Mouse (Mus musculus) cerebellum, postnatal 36 days (tissue): Measurements from ENCODE around the gene Rabgap1l.

ENCODE experiments used
- DNase-seq, 2 experiments: peaks; one replicate each; pipeline ENCODE4 v3.0.0; 2021 to 2022; ENCODE audit warnings: mixed read lengths in 2 of 2

The Rabgap1l gene

DNA sequence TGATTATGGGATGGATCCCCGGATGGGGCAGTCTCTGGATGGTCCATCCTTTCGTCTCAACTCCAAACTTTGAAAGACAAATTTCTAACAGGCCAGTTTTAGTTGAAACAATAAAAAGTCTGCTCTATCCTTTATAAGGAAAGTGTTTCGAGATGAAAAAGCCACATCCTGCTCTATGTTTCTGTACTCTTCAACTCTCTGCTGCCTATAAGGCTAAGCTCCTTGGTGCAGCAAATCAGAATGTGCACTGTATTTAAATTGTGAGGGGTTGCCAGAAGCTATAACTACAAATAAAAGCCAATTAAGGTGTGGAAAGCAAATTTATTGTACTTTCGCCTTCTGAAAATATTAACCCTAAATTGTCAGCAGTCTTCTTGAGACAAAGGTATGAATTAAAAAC, 198.9 kb downstream of the Rabgap1l start:
- DNase-seq: no peak

DNA sequence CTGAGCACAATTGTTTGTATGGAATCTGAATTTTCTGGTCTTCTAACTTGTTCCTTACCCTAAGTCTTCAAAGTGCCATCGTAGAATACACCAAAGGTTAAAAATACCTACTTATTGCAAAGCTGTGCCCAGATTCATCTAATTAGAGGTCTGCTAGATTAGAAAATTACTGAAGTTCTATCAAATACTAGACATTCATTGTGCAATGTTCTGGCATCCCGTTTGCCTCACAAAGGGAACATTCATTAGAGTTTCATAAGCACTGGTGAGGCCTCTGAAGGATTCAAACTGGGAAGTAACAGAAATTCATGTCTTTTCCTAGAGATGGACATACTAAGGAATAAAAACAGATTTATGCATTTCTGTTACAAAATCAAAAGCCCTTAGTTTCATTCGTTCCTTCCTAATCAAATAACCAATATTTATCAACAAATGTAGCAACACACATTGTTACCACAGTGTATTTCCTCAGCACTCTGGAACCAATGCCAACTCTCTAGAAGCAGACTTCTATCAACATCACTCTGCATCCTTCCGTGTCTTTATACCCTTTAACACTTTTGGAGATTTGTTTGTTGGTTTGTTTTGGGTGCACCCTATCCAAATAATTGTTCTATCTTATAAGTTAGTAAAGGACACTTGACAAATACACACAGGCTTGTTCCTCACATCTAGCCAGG, 204.0 kb downstream of the Rabgap1l start:
- DNase-seq: no peak

DNA sequence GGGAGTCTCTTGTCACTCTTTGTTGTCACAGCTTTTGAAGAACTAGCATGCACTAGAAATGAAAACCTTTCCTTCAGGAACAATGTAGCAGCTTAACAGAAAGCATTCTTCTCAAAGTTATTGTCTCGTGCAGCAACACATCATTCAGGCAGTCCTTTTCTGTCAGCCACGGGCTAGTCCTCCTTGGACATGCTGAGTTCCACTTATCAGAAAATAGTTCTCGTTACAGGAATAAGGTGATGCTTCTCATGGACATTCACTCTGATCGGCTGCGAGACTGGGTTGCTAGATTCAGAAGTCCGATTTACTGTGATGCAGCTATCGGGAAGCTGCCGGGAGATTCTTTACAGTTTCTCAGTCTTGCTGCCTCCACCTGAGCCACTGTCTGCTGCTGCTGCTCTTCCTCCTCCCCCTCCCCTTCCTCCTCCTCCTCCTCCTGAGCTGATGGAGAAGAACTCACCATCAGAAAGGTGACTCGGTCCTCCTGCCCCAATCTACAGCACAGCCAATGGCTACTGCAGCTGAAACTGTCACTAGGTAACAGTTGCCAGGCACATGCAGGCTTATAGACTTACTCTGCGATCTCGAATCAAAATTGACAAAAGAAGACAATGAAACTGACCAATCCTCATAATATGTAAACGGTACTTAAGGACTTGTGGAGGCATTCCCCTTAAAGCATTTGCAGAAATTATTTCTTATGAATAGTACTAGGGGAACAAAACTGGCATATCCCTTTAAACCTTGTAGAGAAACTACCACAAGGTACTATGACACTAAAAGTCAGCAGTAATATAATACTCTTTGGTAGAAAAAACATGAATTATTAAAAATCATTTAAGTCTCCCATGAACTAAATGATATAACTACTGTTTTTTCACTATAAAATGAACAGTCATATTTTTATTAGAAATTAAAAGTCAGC, 213.4 kb downstream of the Rabgap1l start:
- peak; percentile 7 to 21 for DNase-seq

DNA sequence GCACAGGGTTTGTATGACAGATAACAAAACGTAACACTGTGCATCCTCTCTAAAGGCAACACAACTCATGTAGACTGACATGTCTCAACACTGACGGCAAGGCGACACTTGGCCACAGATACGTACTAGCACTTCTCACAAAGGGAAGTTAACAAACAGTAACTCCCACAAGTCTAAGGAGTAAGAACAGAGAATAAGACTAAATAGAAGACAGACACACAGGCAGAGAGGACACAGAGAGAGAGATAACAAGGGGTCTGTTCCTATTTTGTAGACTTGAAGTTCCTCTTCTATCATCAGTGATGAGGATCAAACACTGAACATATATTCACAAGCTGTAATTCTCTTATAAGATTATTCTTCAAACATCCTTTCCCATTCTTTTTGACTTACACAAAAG, 216.9 kb downstream of the Rabgap1l start:
- no peak for DNase-seq

DNA sequence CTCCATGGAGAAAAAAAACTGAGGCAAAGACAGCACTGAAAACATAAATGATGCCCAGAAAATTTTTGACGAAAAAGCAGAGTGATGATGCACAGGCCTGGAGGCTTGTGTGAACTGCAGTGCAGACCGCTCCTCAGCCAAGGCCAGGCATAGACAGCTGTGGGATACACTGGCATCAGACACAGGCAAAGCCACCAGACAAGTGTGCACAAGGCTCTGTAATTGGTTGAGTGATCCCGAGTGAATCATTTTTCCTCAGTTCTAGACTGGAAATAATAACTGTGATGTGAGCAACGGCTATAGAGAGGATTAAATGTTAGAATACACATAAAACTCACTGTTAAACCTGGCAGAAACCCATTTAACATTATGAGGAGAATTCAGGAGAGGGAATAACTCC, 219.0 kb downstream of the Rabgap1l start:
- no peak for DNase-seq

DNA sequence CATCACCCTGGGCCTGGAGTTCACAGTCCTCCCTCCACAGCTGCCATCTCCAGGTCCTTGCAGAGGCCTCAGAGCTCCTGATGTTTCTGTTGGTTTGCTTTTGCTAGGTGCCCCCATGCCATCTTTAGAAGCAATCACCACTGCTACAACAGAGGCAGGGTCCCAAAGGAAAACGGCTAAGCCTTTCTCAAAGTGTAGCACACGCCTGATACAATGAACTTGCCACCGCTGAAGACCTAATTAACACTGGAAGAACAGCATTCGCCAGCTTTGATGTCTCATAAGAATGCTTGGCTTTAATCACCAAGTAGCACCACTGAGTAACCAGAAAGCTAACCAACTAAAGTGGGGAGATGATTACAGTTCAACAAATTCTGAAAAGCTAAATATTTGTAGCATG, 226.6 kb downstream of the Rabgap1l start:
- DNase-seq: no peak

DNA sequence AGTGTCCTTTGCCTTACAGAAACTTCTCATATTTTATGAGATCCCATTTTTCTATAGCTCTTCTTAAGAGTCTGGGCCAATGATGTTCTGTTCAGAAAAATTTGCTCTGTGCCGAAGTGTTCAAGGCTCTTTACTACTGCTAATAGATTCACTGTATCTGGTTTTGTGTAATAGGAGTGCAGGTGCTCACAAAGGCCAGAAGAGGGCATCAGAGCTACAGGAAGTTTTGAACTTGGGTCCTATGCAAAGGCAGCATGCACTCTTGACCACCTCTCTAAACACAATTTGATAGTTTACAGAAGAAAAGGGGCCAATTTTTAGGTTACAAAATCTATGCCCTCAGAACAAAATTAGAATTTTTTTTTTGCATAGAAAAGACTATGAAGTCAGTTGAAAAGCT, 231.6 kb downstream of the Rabgap1l start:
- DNase-seq: no peak

DNA sequence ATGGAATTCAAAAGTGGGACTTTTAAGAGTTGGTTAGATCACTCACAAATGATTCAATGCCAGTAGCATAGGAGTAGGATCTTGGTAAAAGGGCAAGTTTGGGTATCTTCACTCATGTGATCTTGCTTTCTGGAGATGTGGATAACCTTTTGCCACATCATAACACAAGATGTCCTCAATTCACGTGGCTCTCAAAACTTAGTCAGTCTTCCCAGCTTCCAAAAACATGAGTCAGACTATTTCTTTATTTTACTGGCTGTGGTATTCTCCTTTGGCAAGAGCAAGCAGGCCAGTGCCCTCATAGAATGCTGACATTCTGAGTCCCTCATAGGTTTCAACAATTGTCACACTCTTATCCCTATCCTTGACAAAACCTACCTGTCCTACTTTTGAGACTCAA, 242.4 kb downstream of the Rabgap1l start:
- no peak for DNase-seq

DNA sequence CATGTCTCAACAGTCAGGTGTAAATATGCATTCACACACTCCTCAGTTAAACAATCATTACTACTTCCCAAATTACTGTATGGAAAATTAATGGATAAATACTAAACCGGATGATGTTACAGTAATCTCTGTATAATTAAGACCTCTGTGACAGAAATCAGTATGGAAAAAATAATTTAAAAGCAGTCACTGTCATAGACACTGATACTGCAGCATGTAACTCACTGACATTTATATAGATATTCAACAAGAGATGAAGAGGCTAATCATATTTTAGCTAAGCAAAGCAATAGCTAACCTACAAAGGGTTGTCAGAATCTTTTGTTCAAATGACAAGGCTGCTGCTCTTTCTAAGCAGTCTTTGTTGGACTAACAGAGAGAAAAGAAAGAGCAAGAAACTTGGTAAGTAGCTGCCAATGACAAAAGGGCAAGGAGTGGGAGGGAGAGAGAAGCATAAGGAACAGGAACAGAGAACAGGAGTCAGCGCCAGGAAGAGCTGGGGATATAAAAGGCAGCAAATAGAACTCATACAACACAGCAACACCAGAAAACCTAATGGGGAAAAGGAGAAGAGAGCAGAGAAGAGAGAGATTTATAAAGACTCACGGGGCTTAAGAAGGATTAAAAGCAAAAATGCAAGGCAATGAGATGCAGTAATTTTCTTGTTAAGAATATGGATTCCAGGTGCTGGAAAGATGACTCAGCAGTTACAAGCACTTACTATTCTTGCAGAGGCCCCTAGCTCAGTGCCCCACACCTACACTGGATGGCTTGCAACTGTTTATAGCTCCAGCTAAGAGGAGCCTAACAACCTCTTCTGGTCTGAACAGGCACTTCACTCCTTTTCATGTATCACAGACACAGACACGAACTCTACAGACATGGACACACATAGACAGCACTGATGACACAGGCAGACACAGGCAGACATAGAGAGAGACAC, 244.8 kb downstream of the Rabgap1l start:
- peak in 1 of 2 experiments; percentile 29 for DNase-seq

DNA sequence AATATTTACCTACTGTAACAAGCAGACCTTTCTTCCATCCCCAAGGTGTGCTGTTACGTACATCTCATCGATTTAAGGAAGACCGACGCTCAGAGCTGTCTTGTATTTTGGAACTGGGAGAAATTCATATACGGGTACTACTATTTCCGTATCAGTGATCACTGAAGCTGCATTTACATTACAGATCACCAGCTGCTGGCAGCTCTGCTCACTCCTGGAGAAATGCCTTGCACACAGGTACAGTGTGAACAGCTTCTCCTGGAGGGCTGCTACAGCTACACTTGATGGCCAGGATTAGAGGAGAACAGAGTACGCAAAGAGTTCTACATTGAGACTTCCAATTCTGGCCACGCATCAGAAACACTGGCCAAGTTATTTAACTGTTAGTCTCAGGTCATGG, 257.4 kb downstream of the Rabgap1l start:
- peak in 1 of 2 experiments; percentile 26 for DNase-seq

DNA sequence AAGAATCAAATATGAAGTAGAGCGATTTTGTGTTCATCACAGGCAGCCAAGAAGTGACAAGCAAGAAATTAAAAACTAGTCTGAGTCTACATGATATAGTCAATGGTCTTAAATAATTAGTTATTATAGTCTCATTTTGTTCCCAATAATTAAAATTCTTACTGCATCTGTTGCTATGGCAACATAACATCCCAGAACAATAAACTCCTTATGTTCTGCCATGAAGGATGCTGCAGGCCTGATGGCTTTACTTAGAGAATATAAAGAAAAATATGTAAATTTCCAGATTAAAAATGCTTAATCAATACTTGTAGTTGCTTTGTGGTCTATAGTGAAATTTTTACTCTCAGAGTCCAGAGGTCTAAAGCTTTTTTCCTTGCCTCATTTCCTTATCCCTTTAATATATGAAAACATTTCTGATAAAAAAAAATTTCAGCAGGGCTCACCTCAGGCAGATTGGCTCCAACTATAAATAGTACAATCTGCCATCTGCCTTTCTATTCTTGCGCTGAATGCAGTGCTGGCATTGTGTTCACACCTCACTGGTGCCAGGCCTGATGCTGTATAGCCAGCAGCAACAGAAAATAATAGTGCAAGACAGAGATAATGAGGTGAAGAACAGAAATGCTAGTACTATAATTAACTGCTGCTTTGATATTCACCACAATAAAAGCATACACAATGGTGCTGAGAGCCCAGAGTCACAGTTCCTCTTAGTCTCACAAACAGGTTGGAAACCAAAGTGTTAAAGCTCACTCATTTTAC, 258.3 kb downstream of the Rabgap1l start:
- peak; percentile 80 to 82 for DNase-seq

DNA sequence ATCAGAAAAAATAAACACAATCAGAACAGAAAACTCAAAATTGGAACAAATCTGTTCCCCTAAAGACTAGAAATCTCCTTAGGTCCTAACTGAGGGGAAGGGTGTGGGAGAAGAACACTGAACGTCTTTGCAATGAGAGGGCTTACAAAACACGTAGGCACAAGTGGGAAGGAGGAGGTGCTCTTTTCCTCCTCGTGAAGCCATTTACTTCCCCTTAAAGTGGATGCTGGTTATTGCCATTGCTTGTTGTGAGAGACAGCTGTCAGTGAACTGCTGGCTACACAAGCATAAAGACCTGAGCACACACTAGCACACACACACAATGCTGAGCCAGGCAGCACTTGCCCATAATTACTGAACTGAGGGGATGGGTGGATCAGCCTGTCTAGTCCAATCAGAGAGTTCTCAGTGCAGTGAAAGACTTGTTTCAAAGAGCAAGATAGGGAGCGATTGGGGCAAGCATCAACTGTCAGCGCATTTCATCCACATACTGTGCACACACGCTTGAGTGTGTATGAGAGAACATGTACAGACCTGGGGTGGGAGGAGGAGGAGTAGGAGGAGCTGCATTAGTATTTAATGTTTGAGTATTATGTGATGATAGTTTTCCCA, 259.7 kb downstream of the Rabgap1l start:
- DNase-seq: no peak

DNA sequence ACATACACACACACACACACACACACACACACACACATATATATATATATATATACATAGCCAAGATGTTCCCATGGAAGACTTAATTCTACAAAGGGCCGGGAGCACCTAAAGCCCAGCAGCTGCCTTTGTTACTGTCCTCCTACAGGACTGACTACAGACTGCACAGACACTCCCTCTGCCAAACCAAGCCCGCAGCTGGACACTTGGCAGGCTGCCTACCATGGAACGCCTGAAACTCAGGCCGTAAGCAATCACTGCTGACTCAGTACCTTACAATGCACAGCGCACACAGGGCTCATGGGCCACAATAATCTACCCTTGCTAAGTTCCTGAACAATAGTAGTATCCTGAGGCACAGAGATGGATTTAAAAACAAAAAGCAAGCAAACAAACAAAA, 261.6 kb downstream of the Rabgap1l start:
- DNase-seq: peak; percentile 87 to 88

DNA sequence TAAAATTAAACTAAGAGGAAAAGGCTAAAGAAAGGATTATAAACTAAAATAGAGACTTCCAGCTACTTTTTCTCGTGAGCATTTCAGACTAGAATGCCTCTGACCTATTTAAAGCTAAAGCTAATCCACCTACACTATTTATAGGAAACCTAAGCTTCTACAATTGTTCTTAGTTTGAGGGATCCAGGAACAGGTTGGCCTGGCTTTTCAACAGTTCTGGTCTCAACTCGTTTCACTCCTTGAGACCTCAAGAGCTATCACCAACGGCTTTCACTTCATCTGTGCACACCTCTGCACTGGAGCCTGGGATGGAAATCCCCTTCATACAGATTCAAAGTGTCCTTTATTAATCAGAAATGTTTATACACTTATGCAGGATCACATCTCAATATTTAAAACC, 271.1 kb downstream of the Rabgap1l start:
- no peak for DNase-seq

DNA sequence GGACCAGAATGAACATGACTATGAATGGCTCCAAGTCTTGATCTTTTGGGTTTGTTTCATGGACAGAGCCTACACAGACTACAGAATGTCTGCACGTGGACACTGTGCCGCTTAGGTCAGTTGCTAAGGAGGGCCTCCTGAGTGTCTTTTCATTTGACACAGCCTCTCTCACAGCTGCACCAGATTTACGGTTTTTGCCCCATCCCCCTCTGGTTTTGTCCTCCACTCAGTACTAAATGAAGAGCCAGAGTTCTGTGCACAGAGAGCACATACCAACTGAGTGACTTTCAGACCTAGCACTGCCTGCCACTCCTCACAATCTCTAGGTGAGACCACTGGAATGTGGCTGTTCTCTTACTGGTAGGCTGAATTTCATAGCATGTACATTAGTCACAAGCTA, 272.3 kb downstream of the Rabgap1l start:
- DNase-seq: no peak

DNA sequence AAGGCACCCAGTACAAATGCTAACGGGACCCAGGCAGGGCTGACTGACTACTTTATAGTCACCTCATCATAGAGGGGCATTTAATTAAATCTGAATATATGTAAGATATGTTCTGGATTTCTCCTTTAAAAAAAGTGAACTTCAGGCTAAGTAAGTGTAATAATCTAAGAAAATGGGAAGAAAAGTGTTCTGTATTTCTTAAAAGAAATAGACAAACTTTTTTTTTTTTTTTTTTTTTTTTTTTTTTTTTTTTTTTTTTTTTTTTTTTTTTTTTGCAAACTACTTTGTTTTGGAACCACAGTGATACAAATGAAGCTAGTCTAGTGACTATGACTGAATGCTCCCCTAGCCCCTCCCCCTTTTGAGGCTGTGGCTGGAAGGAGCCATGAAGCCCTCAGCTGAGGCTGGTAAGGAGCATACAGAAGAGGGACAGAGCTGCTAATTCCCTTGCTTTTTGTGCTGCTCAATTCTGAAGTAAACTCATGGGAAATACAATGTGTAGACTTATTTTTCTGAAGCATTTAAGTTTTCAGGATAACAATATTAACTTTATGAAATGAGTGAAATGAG, 273.0 kb downstream of the Rabgap1l start:
- DNase-seq: no peak

DNA sequence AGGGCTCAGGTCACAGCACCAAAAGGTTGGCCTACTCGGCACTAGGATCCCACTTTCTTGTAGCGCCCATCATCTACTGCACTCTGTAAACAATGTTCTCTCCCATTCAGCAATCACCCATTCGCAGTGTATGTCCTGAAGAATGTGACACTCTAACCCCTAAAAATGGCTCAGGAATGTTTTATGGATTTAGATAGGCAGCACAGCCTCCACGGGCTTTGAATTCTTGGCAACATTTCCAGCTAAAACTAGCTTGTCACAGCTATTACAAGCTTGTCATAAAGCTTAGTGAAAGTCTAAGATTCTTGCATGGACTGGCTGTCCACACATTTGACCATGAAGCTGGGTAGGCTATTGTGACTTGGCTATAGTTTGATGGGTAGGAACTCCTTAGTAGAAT, 274.5 kb downstream of the Rabgap1l start:
- DNase-seq: no peak

DNA sequence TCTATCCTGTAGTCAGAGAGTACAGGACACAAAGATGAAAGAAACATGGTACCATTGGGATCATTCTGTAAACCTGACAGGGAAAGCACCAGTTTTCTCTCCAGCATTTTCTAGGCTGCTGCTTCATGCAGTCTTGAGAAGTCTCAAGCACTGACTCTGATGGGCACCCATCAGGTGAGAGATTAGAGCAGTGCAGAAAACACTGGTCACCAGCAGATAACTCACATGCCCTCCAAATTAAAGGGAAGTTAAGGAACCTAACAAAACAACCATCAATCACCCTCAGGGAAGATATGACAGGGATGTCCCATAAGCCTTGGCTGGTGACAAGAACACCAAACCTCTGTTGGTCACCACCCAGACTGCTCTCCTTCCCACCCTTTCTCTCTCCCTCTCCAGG, 285.2 kb downstream of the Rabgap1l start:
- DNase-seq: no peak

DNA sequence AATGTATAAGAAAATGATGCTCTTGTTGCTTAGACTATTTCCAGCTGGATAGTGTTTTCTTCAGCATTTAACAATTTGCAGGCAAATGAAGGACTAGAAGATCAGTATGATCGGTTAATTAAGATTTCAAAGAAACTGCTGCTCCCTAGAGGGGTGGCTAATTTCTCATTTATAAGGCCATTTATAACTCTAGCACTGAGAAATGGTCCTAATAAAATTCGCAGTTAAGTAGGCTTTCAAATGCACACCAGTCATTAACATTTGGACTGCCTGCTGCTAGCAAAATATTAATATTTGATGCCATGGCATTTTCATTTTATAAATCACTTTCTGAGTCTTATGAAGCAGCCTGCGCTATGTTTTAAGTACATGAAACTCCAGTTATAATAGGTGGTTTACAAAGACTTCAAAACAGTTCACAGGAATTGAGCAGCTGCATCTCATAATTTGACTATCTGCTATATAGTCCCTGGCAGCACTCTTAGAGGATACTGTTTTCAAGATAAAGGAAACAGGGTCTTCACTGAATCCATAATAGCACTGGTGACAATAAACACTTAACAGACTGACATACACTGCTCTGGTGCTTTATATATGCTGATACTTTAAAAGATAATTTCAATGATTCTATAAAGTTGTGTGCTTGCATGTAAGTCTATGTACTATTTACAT, 296.0 kb downstream of the Rabgap1l start:
- no peak for DNase-seq

DNA sequence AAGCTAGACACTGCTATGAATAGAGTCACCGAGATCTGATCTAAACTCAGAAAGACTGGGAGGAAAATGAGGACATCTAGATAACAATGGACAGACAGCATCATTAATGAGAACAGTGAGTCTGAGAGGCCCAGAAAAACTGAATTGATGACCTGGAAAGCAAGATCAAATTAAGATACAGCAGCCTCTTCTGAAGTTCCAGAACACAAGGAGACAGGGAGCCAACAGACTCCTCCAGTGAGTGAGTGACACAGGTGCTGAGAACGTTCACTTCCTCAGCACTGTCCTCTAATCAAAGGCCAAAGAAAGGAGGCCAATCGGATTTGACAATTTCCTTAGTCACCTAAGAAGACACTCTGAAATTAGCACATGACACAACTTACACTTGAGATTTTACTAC, 307.3 kb downstream of the Rabgap1l start:
- no peak for DNase-seq

DNA sequence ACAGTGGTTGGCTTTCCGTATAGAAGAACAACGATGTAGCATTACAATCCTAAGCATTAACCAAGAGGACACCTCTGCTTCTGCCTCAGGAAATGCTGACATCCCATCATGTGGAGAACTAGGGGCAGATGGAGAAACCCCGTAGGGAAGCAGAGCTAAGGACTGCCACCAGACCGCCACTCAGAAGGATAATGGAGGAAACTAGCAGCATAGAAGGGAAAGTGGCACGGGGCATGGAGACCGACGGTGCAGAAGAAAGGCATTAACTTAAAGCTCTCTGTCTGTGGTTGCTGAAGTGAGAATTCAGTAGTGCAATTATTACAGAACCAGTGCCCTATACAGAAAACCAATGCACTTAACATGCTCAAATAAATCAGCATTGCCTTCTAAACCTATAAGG, 308.0 kb downstream of the Rabgap1l start:
- no peak for DNase-seq
